Mouse (Mus musculus): ENCODE measurements around the gene Gm20388. TPM values are rescaled to one million over a fixed set of nuclear protein-coding genes. Genes with fewer than 3 reads are reported as not detected.
A peak's percentile ranks its signal among the peaks of the same experiment; 100 is the strongest.

The Gm20388 gene
- total RNA-seq, 2 experiments from 2014 or later, result 10.3 to 10.6 TPM

- DNase-seq (ENCODE audit: low spot score in 2 of 2), result no peak
These were observed 3848.3 kb downstream of the Gm20388 start for GRCm38 (mm10) chr8:123758935-123759334.

GRCm38 (mm10) chr8:123759933-123760332 lies 3849.3 kb downstream of the Gm20388 start:
- DNase-seq (ENCODE audit: low spot score in 2 of 2), result no peak
- intact Hi-C loops (cut with DNase I), result no loop called here

More at GRCm38 (mm10) chr8:123758935-123759334, 3848.3 kb downstream of the Gm20388 start:
- intact Hi-C loops (cut with DNase I), result no loop called here

GRCm38 (mm10) chr8:123760579-123760978 lies 3849.9 kb downstream of the Gm20388 start:
- intact Hi-C loops (cut with DNase I), result no loop called here
- DNase-seq (ENCODE audit: low spot score in 2 of 2), result no peak

- intact Hi-C loops (cut with DNase I), result no loop called here
- DNase-seq (ENCODE audit: low spot score in 2 of 2), result no peak
These were observed 3850.7 kb downstream of the Gm20388 start for GRCm38 (mm10) chr8:123761266-123761882.

- intact Hi-C loops (cut with DNase I), result no loop called here
- no peak for DNase-seq (ENCODE audit: low spot score in 2 of 2)
These were observed 3851.2 kb downstream of the Gm20388 start for GRCm38 (mm10) chr8:123761883-123762270.

- intact Hi-C loops (cut with DNase I), result no loop called here
These were observed 3852.7 kb downstream of the Gm20388 start for GRCm38 (mm10) chr8:123763355-123763754.

GRCm38 (mm10) chr8:123764671-123765070 lies 3854.0 kb downstream of the Gm20388 start:
- no peak for DNase-seq (ENCODE audit: low spot score in 2 of 2)

More at GRCm38 (mm10) chr8:123763355-123763754, 3852.7 kb downstream of the Gm20388 start:
- DNase-seq (ENCODE audit: low spot score in 2 of 2), result no peak

GRCm38 (mm10) chr8:123766516-123766915 lies 3855.9 kb downstream of the Gm20388 start:
- DNase-seq (ENCODE audit: low spot score in 2 of 2), result no peak
- intact Hi-C loops (cut with DNase I), result loop anchor here (5.0 kb wide), 1 partner anchor 39 kb away; no protein-coding TSS in a partner anchor

More at GRCm38 (mm10) chr8:123764671-123765070, 3854.0 kb downstream of the Gm20388 start:
- intact Hi-C loops (cut with DNase I), result loop anchor here (5.0 kb wide), 1 partner anchor 37 kb away; no protein-coding TSS in a partner anchor

- no peak for DNase-seq (ENCODE audit: low spot score in 2 of 2)
- intact Hi-C loops (cut with DNase I), result loop anchor here (2.0 to 5.0 kb wide), 2 partner anchors 41 to 115 kb away; partner anchors contain the start of gene Rhou
These were observed 3857.2 kb downstream of the Gm20388 start for GRCm38 (mm10) chr8:123767874-123768273.

GRCm38 (mm10) chr8:123768492-123769356 lies 3858.1 kb downstream of the Gm20388 start:
- intact Hi-C loops (cut with DNase I), result loop anchor here (2.0 to 5.0 kb wide), 2 partner anchors 41 to 116 kb away; partner anchors contain the start of gene Rhou
- peak; percentile 60 to 69 for DNase-seq (ENCODE audit: low spot score in 2 of 2)

GRCm38 (mm10) chr8:123773468-123773867 lies 3862.8 kb downstream of the Gm20388 start:
- intact Hi-C loops (cut with DNase I), result no loop called here
- no peak for DNase-seq (ENCODE audit: low spot score in 2 of 2)

- DNase-seq (ENCODE audit: low spot score in 2 of 2), result no peak
- intact Hi-C loops (cut with DNase I), result no loop called here
These were observed 3863.8 kb downstream of the Gm20388 start for GRCm38 (mm10) chr8:123774491-123774890.

GRCm38 (mm10) chr8:123777319-123777718 lies 3866.7 kb downstream of the Gm20388 start:
- no peak for DNase-seq (ENCODE audit: low spot score in 2 of 2)
- intact Hi-C loops (cut with DNase I), result no loop called here

- intact Hi-C loops (cut with DNase I), result loop anchor here (2.0 kb wide), 1 partner anchor 134 kb away; no protein-coding TSS in a partner anchor
- DNase-seq (ENCODE audit: low spot score in 2 of 2), result no peak
These were observed 3869.8 kb downstream of the Gm20388 start for GRCm38 (mm10) chr8:123780471-123780870.

- no peak for DNase-seq (ENCODE audit: low spot score in 2 of 2)
- intact Hi-C loops (cut with DNase I), result loop anchor here (2.0 kb wide), 1 partner anchor 134 kb away; no protein-coding TSS in a partner anchor
These were observed 3870.6 kb downstream of the Gm20388 start for GRCm38 (mm10) chr8:123781256-123781655.

GRCm38 (mm10) chr8:123783525-123784249 lies 3873.0 kb downstream of the Gm20388 start:
- intact Hi-C loops (cut with DNase I), result loop anchor here (2.0 kb wide), 1 partner anchor 131 kb away; the partner anchor contains the start of gene Rhou
- DNase-seq (ENCODE audit: low spot score in 2 of 2), result peak; percentile 74 to 76

- no peak for DNase-seq (ENCODE audit: low spot score in 2 of 2)
- intact Hi-C loops (cut with DNase I), result no loop called here
These were observed 3875.5 kb downstream of the Gm20388 start for GRCm38 (mm10) chr8:123786166-123786565.

- no peak for DNase-seq (ENCODE audit: low spot score in 2 of 2)
- intact Hi-C loops (cut with DNase I), result no loop called here
These were observed 3876.0 kb downstream of the Gm20388 start for GRCm38 (mm10) chr8:123786644-123787043.

- intact Hi-C loops (cut with DNase I), result no loop called here
- DNase-seq (ENCODE audit: low spot score in 2 of 2), result no peak
These were observed 3876.7 kb downstream of the Gm20388 start for GRCm38 (mm10) chr8:123787254-123787897.
